Mouse (Mus musculus): ENCODE measurements around the gene Ikzf2.

Ikzf2 gene

DNA sequence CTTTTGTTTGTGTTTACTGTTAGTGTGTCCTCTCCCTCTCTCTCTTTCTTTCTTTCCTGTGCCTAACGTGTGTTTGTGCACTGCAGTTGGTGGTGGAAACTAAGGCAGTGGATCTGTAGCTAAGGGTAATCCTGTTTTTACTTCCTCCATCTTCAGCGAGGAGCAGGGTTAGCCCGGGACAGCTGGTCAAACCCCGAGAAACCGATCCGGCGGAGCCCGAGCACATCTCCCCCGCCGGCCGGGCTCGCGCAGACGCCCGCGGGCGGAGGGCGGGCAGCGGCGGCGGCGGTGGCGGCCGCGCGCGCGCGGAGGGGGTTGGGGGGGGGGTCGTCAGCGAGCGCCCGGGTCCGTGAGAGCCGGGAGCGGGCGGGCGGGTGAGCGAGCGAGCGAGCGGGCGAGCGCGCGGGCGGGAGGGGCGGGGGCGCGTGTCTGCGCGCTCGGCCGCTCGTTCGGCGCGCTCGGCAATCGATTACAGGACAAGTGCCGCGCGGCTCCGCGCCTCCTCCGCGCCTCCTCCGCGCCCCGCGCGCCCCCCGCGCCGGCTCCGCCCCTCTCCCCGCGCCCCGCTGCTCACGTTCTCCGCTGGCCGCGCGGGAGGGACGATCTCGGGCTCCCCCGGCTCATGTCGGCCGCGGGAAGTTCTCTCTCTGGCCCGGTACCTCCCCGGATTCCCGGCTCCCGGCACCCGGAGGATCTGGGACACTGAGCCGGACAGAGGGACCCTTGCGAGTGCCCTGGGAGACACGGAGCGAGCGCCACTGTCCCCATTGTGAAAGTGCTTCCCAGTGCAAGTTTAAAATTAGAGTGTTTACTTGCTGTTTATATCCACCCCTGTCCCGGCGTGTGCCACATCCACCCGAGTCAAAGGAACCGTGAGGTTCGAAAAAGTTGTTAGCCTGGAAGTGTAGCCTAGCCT, at the start of gene Ikzf2:
Ikzf2 (minus strand) TSS at position 170 of the 916 bp plus-strand sequence.
- peak; percentile 66 to 68 for DNase-seq (ENCODE audit: low spot score in 2 of 2)

DNA sequence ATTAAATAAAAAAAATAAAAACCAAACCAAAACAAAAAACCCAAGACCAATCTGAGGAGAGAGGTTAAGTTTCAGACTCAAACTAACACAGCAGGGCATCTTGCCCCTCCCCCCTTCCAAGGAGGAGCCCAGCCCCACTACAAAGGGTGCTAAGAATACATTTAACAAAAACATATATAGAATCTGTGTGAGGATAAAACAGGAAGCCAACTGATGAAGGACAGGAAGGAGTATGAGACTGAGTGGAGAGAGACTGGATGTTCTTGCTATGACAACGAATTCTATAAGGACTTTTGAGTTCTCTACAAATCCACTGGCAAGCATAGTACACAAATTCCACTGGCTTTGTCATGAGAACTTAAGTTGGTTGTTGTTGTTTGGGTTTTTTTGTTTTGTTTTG, 42.7 kb upstream of the Ikzf2 start:
- no peak for DNase-seq (ENCODE audit: low spot score in 2 of 2)

DNA sequence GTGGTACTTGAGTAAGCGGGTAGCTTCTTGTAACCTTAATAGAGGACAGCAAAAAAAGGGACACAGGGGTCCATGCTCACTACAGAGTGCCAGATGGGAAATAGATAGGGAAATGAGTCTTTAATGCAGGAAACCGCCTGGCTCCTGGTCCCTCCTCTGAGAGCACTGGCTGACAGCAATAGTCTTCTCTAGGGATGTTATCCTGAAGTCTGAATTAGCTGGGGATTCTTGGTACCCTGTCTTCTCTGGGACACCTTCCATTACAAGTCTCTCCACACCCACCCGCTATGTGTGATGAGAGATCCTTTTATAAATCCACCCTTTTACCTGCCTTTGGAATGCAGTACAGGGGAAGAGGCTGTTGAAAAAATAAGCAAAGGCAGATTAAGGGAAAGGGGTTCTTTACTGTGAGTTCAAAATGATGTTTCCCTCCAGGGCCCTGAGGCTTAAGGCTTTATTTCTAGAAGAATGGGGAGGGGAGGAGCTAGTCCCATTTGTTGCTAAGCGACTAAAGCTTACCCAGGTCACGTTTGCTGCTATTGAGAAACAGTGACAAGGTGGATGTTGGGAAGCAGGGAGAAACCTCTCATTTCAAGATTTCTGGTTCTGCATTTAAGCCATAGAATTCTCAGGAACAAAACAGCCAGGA, 42.1 kb upstream of the Ikzf2 start:
- DNase-seq (ENCODE audit: low spot score in 2 of 2): no peak

DNA sequence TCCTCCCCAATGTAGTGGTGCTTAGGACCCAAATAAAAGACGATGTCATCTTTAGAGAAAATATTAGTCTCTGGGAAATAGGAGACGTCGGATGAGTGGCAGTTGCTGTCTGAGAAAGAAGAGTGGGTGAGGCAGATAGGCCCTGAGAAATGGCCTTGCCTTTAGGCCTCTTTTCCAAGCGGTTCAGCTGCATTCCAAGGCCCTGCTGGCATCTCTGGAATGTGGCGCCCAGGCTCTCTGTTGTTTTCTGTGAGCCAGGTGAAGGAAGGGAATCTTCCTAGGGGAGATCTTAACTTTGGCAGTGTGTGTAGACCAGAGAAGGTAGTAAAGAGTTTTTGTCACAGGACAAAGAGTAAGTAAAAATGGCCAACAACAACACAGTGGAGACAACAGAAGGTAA, 40.9 kb upstream of the Ikzf2 start:
- no peak for DNase-seq (ENCODE audit: low spot score in 2 of 2)

DNA sequence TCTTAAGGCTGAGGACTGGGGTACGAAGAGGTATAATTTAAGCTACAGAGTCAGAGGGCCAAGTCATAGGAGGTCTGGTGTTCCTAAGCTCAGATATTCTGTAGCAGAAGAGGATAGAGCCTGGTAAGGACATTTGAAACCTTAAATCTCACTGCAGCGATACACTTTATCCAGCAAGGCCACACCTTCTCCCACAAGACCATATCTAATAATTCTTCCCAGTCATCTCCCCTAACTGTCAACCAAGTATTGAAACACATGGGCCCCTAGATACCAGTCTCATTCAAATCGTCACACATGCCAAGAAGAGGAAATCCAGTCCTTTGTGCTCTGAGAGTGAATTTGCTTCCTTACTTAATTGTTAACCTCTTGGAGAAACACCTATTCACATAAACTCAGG, 30.1 kb upstream of the Ikzf2 start:
- DNase-seq (ENCODE audit: low spot score in 2 of 2): no peak

- DNase-seq (ENCODE audit: low spot score in 2 of 2): no peak
Measured at GRCm38 (mm10) chr1:69708571-69708970, 21.5 kb upstream of the Ikzf2 start.

DNA sequence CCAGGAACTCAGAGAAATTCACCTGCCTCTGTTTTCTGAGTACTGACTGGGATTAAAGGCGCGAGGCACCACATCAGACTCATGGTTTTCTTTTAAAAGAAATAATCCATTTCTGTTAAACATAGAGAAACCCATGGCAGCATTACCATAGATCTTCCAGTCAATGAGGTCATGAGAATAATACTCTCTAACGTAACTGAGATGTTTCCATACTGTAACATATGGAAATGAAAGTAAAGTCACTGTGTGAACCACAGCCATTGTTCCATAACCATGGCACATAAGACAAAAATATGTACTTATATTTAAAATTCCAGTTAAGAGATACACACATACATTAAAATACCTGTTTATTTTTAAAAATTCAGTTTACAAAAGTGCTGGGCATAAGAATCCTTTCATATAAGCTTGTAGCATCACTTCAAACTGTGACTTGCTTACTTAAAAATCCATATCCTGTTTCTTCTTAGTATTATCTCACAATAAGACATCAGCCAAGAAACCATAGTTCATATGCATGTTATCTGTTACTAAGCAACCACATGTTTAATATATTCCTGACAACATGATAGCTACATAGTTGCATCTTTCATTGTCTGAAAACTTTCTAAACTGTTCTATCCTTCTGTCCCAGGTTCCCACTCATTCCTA, 16.6 kb upstream of the Ikzf2 start:
- DNase-seq (ENCODE audit: low spot score in 2 of 2): no peak

DNA sequence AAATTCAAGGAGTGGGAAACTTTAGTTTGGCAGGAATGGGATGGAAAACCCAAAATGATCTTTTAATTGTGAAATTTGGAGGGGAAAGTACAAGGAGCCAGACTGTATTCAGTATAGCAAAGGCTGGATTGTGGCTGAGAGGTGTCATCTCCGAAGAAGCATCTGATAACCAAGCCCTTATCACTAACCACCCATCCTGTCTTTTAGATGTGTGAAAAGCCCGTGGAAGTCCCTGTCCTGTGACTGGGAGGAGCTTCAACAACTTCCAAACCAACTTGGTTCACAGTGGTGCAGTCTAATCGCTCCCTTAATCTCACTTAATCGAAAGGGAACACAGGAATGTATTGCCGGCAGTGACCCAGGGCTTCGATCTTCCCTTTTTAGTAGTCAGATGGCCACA, 4.9 kb upstream of the Ikzf2 start:
- no peak for DNase-seq (ENCODE audit: low spot score in 2 of 2)

DNA sequence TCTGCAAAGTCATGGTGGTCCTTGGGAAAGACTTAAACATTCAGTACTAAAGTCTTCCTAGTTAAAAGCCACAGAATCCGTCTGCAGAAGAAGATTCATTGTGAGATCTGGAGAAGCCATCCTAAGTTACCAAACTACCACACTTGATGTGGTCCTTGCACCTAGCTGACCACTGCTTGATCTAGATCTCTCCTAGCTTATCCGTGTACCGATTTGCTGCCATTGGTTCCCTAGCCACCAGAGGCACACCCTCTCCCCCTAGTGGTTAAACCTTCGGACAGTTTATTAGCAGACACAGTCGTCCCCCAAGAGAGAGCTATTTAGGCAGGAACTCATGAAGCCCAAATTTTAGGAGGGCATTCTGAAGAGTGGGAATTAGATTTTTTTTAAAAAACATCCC, 1.9 kb upstream of the Ikzf2 start:
- peak; percentile 28 to 63 for DNase-seq (ENCODE audit: low spot score in 2 of 2)

DNA sequence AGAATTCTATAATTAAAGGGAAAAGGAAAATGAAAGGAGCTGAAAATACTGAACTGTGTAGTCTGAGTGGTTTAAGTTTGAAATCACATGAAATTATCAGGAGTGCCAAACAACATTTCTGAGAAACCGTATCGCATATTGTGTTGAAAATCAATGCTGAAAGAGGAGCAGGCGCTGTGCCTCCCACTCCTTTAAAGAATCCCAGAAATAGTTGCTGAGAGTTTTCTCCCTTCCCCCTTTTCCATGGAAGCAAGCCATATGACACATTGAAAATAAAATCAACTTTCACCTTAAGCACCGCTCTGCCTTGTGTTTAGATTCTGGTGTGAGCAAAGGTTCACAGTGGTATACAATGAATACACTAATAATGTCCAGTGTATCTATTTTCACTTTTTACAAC, 1.1 kb upstream of the Ikzf2 start:
- peak in 1 of 2 experiments; percentile 10 for DNase-seq (ENCODE audit: low spot score in 2 of 2)

DNA sequence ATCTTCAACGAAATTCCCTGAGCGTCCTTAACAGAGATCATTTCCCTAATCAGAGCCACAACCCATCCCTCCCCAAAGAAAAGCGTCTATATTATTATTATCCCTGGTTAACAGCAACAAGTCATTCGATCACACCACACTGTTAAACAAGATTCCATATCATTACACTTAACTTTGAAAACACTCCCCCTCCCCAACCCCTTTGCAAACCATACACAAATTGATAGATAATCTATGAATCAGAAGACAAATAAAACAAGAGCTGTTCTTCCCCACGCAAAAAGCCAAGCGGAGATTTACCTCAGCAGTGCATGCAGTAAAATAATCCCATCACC, 337 bp downstream of the Ikzf2 start:
- no peak for DNase-seq (ENCODE audit: low spot score in 2 of 2)

DNA sequence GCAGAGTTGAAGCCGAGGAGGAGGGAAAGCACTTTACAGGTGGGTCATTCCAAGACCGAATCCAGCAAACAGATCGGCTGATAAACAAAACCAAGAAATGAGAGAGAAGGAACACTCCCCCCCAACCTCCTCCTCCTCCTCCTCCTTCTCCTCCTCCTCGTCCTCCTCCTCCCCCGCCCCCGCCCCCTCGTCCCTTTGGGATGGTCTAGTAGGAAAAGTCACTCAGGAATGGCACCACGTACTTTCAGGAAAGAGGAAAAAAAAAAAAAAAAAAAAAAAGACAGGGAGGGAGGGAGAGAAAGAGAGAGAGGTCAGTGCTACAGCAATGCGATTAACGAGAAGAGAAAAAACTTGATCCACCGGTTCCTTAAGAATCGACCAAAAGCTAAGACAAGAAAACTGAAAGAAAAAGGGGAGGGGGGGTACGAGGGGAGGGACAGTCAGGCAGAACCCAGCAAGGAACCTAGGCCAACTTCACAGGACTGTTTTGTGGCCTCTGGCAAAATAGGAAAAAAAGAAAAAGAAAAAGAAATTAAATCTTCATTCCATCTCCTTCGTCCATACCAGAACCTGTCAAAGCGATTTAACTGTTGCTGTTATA, 1.1 kb downstream of the Ikzf2 start:
- DNase-seq (ENCODE audit: low spot score in 2 of 2): no peak

- no peak for DNase-seq (ENCODE audit: low spot score in 2 of 2)
Measured at GRCm38 (mm10) chr1:69685049-69685889, 1.8 kb downstream of the Ikzf2 start.

DNA sequence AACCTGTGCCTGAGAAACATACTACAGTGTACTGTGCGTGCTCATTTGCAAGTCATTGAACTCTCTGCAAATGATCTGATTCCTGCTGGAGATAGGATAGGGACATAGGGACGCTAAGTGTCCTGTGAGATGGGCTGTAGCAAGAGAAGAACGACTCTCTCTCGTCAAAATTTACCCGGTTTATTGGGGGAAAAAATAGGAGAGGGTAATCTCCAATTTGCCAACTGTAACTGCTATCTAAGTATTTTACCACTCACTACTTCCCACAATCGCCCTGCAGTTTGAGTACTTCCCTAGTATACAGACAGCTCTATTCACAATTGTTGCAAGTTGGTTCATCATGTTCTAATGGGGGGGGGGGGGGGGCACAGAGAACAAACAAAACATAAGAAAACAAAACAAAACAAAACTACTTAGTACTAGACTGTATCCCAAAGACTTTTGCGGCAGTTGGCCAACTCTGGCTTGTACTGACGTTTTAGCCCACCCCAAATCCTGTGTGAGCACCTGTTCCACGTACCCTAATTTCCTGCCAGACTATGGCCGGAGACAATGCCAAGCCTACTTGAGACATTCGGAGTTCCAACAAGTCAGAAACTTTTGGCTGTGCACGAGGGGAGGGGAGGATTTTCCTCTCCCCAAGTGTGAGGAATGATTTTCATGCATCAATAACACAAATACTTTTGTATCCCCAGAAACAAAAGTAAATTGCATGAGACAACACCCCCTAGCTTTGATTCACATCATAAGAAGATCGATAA, 2.6 kb downstream of the Ikzf2 start:
- no peak for DNase-seq (ENCODE audit: low spot score in 2 of 2)

GRCm38 (mm10) chr1:69683851-69684250, 3.2 kb downstream of the Ikzf2 start:
- no peak for DNase-seq (ENCODE audit: low spot score in 2 of 2)

DNA sequence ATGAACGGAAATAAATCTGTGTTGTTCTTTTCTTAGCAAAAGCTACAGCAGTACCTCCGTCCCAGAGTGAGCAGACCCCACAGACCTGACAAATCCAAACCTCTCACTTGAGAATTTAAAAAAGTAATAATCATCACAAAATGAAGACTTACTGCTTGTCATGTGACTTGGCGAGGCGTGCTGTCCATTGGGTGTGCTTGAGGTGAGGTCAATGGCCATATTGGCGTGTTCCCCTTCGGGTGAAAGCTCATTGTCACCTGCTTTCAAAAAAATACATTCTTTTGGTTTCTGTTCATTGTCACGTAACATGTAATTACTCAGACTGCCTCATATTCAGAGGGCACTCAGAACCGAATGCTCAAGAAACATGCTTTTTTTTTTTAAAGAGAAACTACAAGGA, 4.0 kb downstream of the Ikzf2 start:
- no peak for DNase-seq (ENCODE audit: low spot score in 2 of 2)

DNA sequence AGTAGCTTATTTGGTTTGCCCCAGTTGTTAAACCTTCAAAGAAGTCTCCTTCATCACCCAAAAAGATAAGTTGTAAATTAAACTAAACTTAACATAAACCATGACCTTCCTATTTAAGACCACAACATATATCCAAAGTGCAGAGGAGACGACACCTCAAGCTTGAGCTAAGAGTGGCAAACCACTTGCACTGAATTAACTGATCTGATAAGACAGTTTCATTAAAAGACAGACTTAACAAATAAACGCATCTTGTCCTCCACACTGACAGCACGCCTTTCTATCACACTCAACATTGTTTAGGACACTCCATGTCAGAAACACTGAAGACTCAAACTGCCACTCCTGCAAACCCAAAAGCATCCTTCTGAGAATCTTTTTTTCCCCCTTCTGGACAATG, 4.8 kb downstream of the Ikzf2 start:
- DNase-seq (ENCODE audit: low spot score in 2 of 2): no peak

- no peak for DNase-seq (ENCODE audit: low spot score in 2 of 2)
Measured at GRCm38 (mm10) chr1:69681003-69681402, 6.0 kb downstream of the Ikzf2 start.

DNA sequence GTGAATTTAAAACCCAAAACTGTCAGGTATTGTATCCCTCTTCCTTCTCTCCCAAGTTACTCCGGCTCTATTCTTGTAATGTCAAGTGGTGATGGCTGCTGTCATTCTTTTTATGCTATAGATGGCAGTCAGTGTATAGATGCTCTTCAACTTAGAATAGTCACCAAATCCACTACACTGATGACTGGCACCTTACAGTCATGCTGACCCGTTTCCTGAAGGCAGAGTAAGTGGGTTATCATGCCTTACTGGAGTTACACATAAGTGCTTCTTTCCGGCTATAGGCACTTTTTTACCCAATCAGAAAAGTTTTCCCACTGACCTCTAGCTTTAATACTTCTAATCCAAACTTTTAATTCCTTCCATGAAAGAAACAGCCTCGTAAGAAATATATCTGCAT, 6.5 kb downstream of the Ikzf2 start:
- no peak for DNase-seq (ENCODE audit: low spot score in 2 of 2)

DNA sequence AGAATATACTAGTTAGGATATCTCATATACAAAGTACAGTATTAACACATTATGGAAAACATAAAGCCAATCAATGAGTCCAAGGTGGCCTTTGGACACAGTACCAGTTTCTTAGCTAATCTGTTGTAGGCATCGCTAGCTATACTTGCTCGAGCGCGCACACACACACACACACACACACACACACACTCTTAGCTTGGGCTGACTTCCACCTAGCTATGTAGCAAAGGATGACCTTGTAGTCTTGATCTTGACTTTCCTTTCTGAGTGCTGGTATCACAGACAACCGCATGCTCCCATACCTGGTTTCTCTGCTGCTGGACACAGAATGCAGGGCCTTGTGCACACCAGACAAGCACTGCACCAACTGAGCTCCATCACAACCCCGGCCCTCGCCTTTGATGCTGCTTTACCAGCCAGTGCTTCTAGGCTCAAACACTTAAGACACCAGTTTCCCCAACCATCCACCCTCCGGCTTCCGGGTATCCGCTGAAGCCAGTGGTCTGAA, 17.1 kb downstream of the Ikzf2 start:
- no peak for DNase-seq (ENCODE audit: low spot score in 2 of 2)

- no peak for DNase-seq (ENCODE audit: low spot score in 2 of 2)
Measured at GRCm38 (mm10) chr1:69667456-69667855, 19.6 kb downstream of the Ikzf2 start.
